Mouse (Mus musculus) liver, postnatal 0 days (tissue): ENCODE data around the gene Rarres2.

Experiments used
- CTCF ChIP-seq: sonication (generic); IDR thresholded peaks from 2 replicates; pipeline ENCODE4 v1.5.1; 2016; ENCODE audit warnings: antibody characterized with exemption, low read depth
- EP300 ChIP-seq: IDR thresholded peaks from 2 replicates; pipeline ENCODE4 v1.6.1; 2016; ENCODE audit warnings: antibody characterized with exemption, low read depth, mild to moderate bottlenecking

GRCm38 (mm10) chr6:48613464-48613863 lies 40.9 kb upstream of the Rarres2 start:
- TF ChIP-seq CTCF (no peak), EP300 (no peak)
